Mouse (Mus musculus) liver, embryonic 14.5 days (tissue): Measurements from ENCODE around the gene Zc3h13.

Source experiments
- CTCF ChIP-seq: IDR thresholded peaks from 2 replicates; pipeline ENCODE4 v1.5.1; 2016; ENCODE audit warnings: antibody characterized with exemption, low read depth, control low read depth
- EP300 ChIP-seq: IDR thresholded peaks from 2 replicates; pipeline ENCODE4 v1.6.1; 2016; ENCODE audit warnings: antibody characterized with exemption, low read depth

DNA sequence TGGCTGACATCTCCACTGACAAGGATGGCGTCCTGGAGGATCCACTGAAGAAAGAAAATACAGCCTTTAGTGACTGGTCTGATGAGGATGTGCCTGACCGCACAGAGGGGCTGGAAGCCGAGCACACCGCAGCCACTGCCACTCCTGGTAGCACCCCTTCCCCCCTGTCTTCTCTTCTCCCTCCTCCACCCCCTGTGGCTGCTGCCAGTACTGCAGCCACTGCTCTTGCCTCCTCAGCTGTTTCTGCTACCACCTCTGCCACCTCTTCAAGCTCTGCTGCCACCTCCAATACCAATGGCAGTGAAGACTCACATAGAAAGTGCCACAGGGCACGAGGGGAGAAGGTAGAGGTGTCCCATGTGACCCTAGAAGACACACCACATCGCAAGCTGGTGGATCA, 46.4 kb downstream of the Zc3h13 start:
- TF ChIP-seq CTCF (peak; percentile 77), EP300 (no peak)
